Mouse (Mus musculus) hindbrain, embryonic 13.5 days (tissue): ENCODE data around the gene Gm4565. TPM values are rescaled to one million over a fixed set of nuclear protein-coding genes. Genes with fewer than 3 reads are reported as not detected.
"Not testable (repeated sequence)": the region's sequence is repeated elsewhere in the genome, so short reads cannot be mapped to it uniquely, and the experiment has no call there.

Source experiments
- ATAC-seq: fragments of 200-750 bp; cut with Nextera tagmentation; 2 replicates; pipeline ENCODE4 v1.8.0; 2017; ENCODE audit warnings: moderate TSS enrichment; ENCODE audit not compliant: low FRiP score
- H3K27ac ChIP-seq: fragments of 300-500 bp; sonication (generic); 2 replicates; pipeline ENCODE4 v1.5.1; 2015; ENCODE audit warnings: inconsistent platforms, mild to moderate bottlenecking, moderate library complexity
- H3K27me3 ChIP-seq: fragments of 300-500 bp; sonication (generic); 2 replicates; pipeline ENCODE4 v1.6.1; 2015; ENCODE audit warnings: mild to moderate bottlenecking, inconsistent platforms
- H3K36me3 ChIP-seq: fragments of 300-500 bp; sonication (generic); 2 replicates; pipeline ENCODE4 v1.6.1; 2015; ENCODE audit warnings: mild to moderate bottlenecking, inconsistent platforms
- H3K4me1 ChIP-seq: fragments of 300-500 bp; sonication (generic); replicated peaks from 2 replicates; pipeline ENCODE4 v1.6.1; 2015; ENCODE audit warnings: inconsistent platforms
- H3K4me2 ChIP-seq: fragments of 300-500 bp; sonication (generic); 2 replicates; pipeline ENCODE4 v1.6.1; 2015; ENCODE audit warnings: inconsistent platforms, mild to moderate bottlenecking, moderate library complexity
- H3K4me3 ChIP-seq: fragments of 300-500 bp; sonication (generic); 2 replicates; pipeline ENCODE4 v1.5.1; 2015; ENCODE audit warnings: mild to moderate bottlenecking, inconsistent platforms
- H3K9ac ChIP-seq: fragments of 300-500 bp; sonication (generic); 2 replicates; pipeline ENCODE4 v1.6.1; 2015; ENCODE audit warnings: mild to moderate bottlenecking, inconsistent platforms
- H3K9me3 ChIP-seq: fragments of 300-500 bp; sonication (generic); 2 replicates; pipeline ENCODE4 v1.6.1; 2016; ENCODE audit warnings: inconsistent platforms
- WGBS: fragments of 180-500 bp; shearing (Covaris S2); methylation state at CpG from one replicate; pipeline ENCODE4 v1.1.7; 2015; 5-methylcytosine and 5-hydroxymethylcytosine counted together
- polyA plus RNA-seq: library from polyadenylated mRNA; unstranded; fragments of >200 nt; fragmentation: Nextera tagmentation; extraction: Ambion mirVana; gene quantifications from 2 replicates; pipeline ENCODE4 v1.2.1, GENCODE M21; 2015

The Gm4565 gene
- polyA plus RNA-seq = not detected in 2 replicates

GRCm38 (mm10) chr7:22588027-22588426, at the start of gene Gm4565:
Gene Gm4565 (minus strand): TSS chr7:22588127.
- not testable (repeated sequence) for H3K4me2 ChIP-seq, H3K4me1 ChIP-seq, ATAC-seq

DNA sequence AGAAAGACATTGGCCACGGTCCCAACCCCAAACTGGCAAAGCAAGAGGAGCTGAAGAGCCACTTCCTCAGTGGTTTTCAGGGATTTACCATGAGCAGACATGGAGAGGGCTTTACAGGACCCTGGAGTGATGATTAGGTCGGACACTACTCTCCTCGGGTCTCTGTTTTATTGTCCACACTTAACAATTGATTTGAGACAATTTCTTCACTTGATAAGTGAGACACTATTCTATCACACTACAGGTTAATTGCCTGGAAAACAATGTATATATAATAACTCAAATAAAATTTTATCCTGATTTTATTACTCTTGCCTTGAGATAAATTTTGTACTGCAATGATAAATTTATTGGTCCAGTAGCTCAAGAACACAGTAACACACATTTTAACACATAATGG, 22.7 kb downstream of the Gm4565 start, which contains the start of gene Gm4201:
TSS of gene Gm4201 (minus strand) at position 101 of the 400 bp plus-strand sequence.
- not testable (repeated sequence) for H3K4me1 ChIP-seq, H3K4me2 ChIP-seq, H3K9ac ChIP-seq, H3K4me3 ChIP-seq, H3K9me3 ChIP-seq, ATAC-seq, H3K27ac ChIP-seq, H3K27me3 ChIP-seq, H3K36me3 ChIP-seq
- no CpG with 5 or more reads among the region's 3 CpGs for WGBS

More at GRCm38 (mm10) chr7:22588027-22588426, at the start of gene Gm4565:
- H3K27ac ChIP-seq, H3K4me3 ChIP-seq, H3K9ac ChIP-seq, H3K9me3 ChIP-seq, H3K36me3 ChIP-seq, H3K27me3 ChIP-seq: not testable (repeated sequence)
- 73% methylated on average over 2 of the region's 4 CpGs for WGBS

DNA sequence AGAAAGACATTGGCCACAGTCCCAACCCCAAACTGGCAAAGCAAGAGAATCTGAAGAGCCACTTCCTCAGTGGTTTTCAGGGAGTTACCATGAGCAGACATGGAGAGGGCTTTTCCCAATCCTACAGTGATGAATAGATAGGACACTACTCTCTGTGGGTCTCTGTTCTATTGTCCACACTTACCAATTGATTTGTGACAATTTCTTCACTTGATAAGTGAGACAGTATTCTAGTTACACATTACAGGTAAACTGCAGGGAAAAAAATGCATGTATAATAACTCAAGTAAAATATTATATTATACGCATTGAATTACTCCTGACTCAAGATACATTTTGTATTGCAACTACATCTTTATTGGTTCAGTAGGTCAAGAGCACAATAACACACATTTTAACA, 53.1 kb downstream of the Gm4565 start, which contains the start of gene Gm8677:
TSS of gene Gm8677 (minus strand) at position 101 of the 400 bp plus-strand sequence.
- H3K27me3 ChIP-seq = not testable (repeated sequence)
- no CpG with 5 or more reads among the region's 1 CpGs for WGBS

More for the DNA sequence above, 53.1 kb downstream of the Gm4565 start, which contains the start of gene Gm8677:
- not testable (repeated sequence) for H3K27ac ChIP-seq, H3K4me1 ChIP-seq, ATAC-seq, H3K4me3 ChIP-seq, H3K36me3 ChIP-seq, H3K9me3 ChIP-seq, H3K9ac ChIP-seq, H3K4me2 ChIP-seq

Other genes starting within 250 kb of the Gm4565 start
- gene Gm8660, start 217.1 kb downstream of the Gm4565 start, polyA plus RNA-seq = not detected in 2 replicates
- gene Vmn1r148, start 174.5 kb downstream of the Gm4565 start, polyA plus RNA-seq = not detected in 2 replicates
- not detected in 2 replicates for gene Vmn1r149, start 149.9 kb downstream of the Gm4565 start, polyA plus RNA-seq
- gene Gm10665, start 124.1 kb downstream of the Gm4565 start, polyA plus RNA-seq = not detected in 2 replicates
- not detected in 2 replicates for gene Vmn1r151, start 88.4 kb downstream of the Gm4565 start, polyA plus RNA-seq
- not detected in 2 replicates for gene Vmn1r152, start 65.2 kb downstream of the Gm4565 start, polyA plus RNA-seq
- not detected in 2 replicates for gene Gm8677, start 53.2 kb downstream of the Gm4565 start, polyA plus RNA-seq
- gene Gm4201, start 22.8 kb downstream of the Gm4565 start, polyA plus RNA-seq = not detected in 2 replicates
- gene Vmn1r155, start 69.9 kb upstream of the Gm4565 start, polyA plus RNA-seq = not detected in 2 replicates
- not detected in 2 replicates for gene Gm8693, start 104.2 kb upstream of the Gm4565 start, polyA plus RNA-seq
- gene Gm4567, start 131.6 kb upstream of the Gm4565 start, polyA plus RNA-seq = not detected in 2 replicates
- gene Vmn1r157, start 173.6 kb upstream of the Gm4565 start, polyA plus RNA-seq = not detected in 2 replicates
- gene Vmn1r158, start 202.7 kb upstream of the Gm4565 start, polyA plus RNA-seq = not detected in 2 replicates